Mouse (Mus musculus): ENCODE measurements around the gene Sdf4. TPM values are rescaled to one million over a fixed set of nuclear protein-coding genes. Genes with fewer than 3 reads are reported as not detected.

Sdf4 gene
- total and polyA plus RNA-seq, 3 experiments, result 111 to 117 TPM; not detected in 1

GRCm38 (mm10) chr4:155992906-155993547 is 355 bp downstream of the Sdf4 start (continued):
- TF ChIP-seq HCFC1 (IDR thresholded peaks at IDR 0.05; ENCODE audit: low read depth, low read length) (peak; percentile 94), MEF2A (IDR thresholded peaks at IDR 0.05; ENCODE audit: extremely low read depth, insufficient replicate concordance, low read depth, low read length, poor library complexity, severe bottlenecking) (no peak), MYB (IDR thresholded peaks at IDR 0.05; ENCODE audit: low read depth, low read length) (no peak), NRF1 (IDR thresholded peaks at IDR 0.05; ENCODE audit: insufficient read depth, low read depth, low read length, poor library complexity, severe bottlenecking) (peak; percentile 71; the same call in 1 of the 2 replicates), ZNF384 (IDR thresholded peaks at IDR 0.05; ENCODE audit: low read depth, low read length) (peak; percentile 89), E2F4 (IDR thresholded peaks at IDR 0.05; ENCODE audit: borderline replicate concordance, low read depth, low read length) (no peak), MAFK (IDR thresholded peaks at IDR 0.05; ENCODE audit: borderline replicate concordance, low read depth, low read length) (no peak), GABPA (IDR thresholded peaks at IDR 0.05; ENCODE audit: low read depth, low read length) (no peak), UBTF (IDR thresholded peaks at IDR 0.05; ENCODE audit: borderline replicate concordance, insufficient read depth, low read depth, low read length) (0 out of 2 replicates have a peak, but pooled peaks have one; percentile 58), USF2 (IDR thresholded peaks at IDR 0.05; ENCODE audit: borderline replicate concordance in 1 of 2, insufficient read depth in 1 of 2, low read depth in 1 of 2, low read length in 2 of 2) (peak; percentile 87 to 94), CHD2 (IDR thresholded peaks at IDR 0.05; ENCODE audit: low read length) (no peak), RAD21 (IDR thresholded peaks at IDR 0.05; ENCODE audit: low read depth, low read length) (no peak), CTCF (IDR thresholded peaks at IDR 0.05 in 2 of 3, conservative IDR thresholded peaks at IDR 0.05 in 1 of 3; ENCODE audit: control insufficient read depth in 1 of 3, insufficient read depth in 1 of 3, low read depth in 2 of 3, low read length in 3 of 3, poor library complexity in 1 of 3, severe bottlenecking in 1 of 3) (no peak), MXI1 (IDR thresholded peaks at IDR 0.05; ENCODE audit: low read depth, low read length) (peak; percentile 83), TCF12 (IDR thresholded peaks at IDR 0.05; ENCODE audit: low read depth, low read length) (peak; percentile 59)

GRCm38 (mm10) chr4:155993606-155994005 is 934 bp downstream of the Sdf4 start:
- Histone ChIP-seq H3K4me1 (ENCODE audit: control insufficient read depth in 1 of 2, insufficient read depth in 2 of 2, low read length in 2 of 2) (peaks cover 4 to 33% of the 10 kb centered on the region in 2 experiments), H3K9ac (ENCODE audit: control insufficient read depth, low read depth, low read length, poor library complexity, severe bottlenecking) (peak overlapping the region; percentile 99), H3K36me3 (ENCODE audit: control insufficient read depth in 1 of 2, insufficient read depth in 2 of 2, low read length in 2 of 2) (peaks cover 11 to 35% of the 10 kb centered on the region in 2 experiments), H3K4me3 (ENCODE audit: control insufficient read depth in 1 of 2, insufficient read depth in 1 of 2, low read depth in 2 of 2, low read length in 2 of 2) (peak overlapping the region; percentile 81 to 98), H3K79me2 (ENCODE audit: control insufficient read depth, insufficient read depth, low read length, poor library complexity) (peaks cover 52% of the 10 kb centered on the region), H3K9me3 (replicated peaks; ENCODE audit: insufficient read depth, low read length) (no peaks in the 10 kb centered on the region), H3K27ac (ENCODE audit: control insufficient read depth, low read depth, low read length) (peak overlapping the region; percentile 97), H3K27me3 (ENCODE audit: control insufficient read depth in 1 of 2, insufficient read depth in 2 of 2, low read length in 2 of 2) (no peaks in the 10 kb centered on the region)
- no peak for DNase-seq (ENCODE audit: low read depth, low spot score)
- TF ChIP-seq MAX (IDR thresholded peaks at IDR 0.05; ENCODE audit: low read length) (no peak), CHD1 (IDR thresholded peaks at IDR 0.05; ENCODE audit: low read depth, low read length) (peak; percentile 95), MXI1 (IDR thresholded peaks at IDR 0.05; ENCODE audit: low read depth, low read length) (0 out of 2 replicates have a peak, but pooled peaks have one; percentile 33), ZKSCAN1 (IDR thresholded peaks at IDR 0.05; ENCODE audit: low read depth, low read length) (no peak)

All from MEL (cell line).